Mouse (Mus musculus) sigmoid colon, adult 10 weeks (tissue): ENCODE measurements around the gene Gfap. TPM values are rescaled to one million over a fixed set of nuclear protein-coding genes. Genes with fewer than 3 reads are reported as not detected.

ENCODE experiments used
- polyA plus RNA-seq: library from polyadenylated mRNA; stranded (reverse); fragments of 350-450 nt; fragmentation: Illumina TruSeq; extraction: RNeasy Lipid Tissue Mini Kit (QIAGEN cat#74804); gene quantifications from one replicate; pipeline ENCODE4 v1.2.3, GENCODE M21; 2014; ENCODE audit warnings: low read depth, low replicate concordance

Gene Gfap
- 0.73 TPM for polyA plus RNA-seq

GRCm38 (mm10) chr11:102900763-102901162 is at the start of gene Gfap:
Gene Gfap, minus strand, starts transcription at chr11:102900912.

GRCm38 (mm10) chr11:102946265-102946991 is 45.7 kb upstream of the Gfap start, which contains the start of gene C1ql1:
Gene C1ql1, minus strand, starts transcription at chr11:102946688.

GRCm38 (mm10) chr11:102924557-102925350 is 24.0 kb upstream of the Gfap start, which contains the start of gene Kif18b:
Gene Kif18b, minus strand, starts transcription at chr11:102925124.

GRCm38 (mm10) chr11:102884616-102885219 is 16.0 kb downstream of the Gfap start, which contains the start of gene Fam187a:
Gene Fam187a, plus strand, starts transcription at chr11:102885169.

GRCm38 (mm10) chr11:102880585-102881313 is 20.0 kb downstream of the Gfap start, which contains the start of the genes Eftud2 and Ccdc103:
Gene Eftud2, minus strand, starts transcription at chr11:102880985.
Gene Ccdc103, plus strand, starts transcription at chr11:102881204.

Other genes starting within 250 kb of the Gfap start
- gene Meioc, start 237.2 kb downstream of the Gfap start, polyA plus RNA-seq = not detected
- 44.8 TPM for gene Ccdc43, start 203.1 kb downstream of the Gfap start, polyA plus RNA-seq
- gene Adam11, start 139.5 kb downstream of the Gfap start, polyA plus RNA-seq = 1.1 TPM
- 10.1 TPM for gene Gjc1, start 81.2 kb downstream of the Gfap start, polyA plus RNA-seq
- gene Higd1b, start 65.1 kb downstream of the Gfap start, polyA plus RNA-seq = not detected
- gene Eftud2, start 19.9 kb downstream of the Gfap start, polyA plus RNA-seq = 29.3 TPM
- gene Ccdc103, start 19.7 kb downstream of the Gfap start, polyA plus RNA-seq = not detected
- gene Fam187a, start 15.7 kb downstream of the Gfap start, polyA plus RNA-seq = not detected
- 0.41 TPM for gene Kif18b, start 24.2 kb upstream of the Gfap start, polyA plus RNA-seq
- gene C1ql1, start 45.8 kb upstream of the Gfap start, polyA plus RNA-seq = not detected
- gene Nmt1, start 127.3 kb upstream of the Gfap start, polyA plus RNA-seq = 9.1 TPM
- 5.0 TPM for gene Dcakd, start 127.4 kb upstream of the Gfap start, polyA plus RNA-seq
- gene Plcd3, start 200.7 kb upstream of the Gfap start, polyA plus RNA-seq = not detected
- 2.9 TPM for gene Acbd4, start 200.8 kb upstream of the Gfap start, polyA plus RNA-seq
- 38.3 TPM for gene Hexim1, start 215.3 kb upstream of the Gfap start, polyA plus RNA-seq
- 0.38 TPM for gene Hexim2, start 231.5 kb upstream of the Gfap start, polyA plus RNA-seq